Comparison of ENCODE assay signal across 19 mouse cellular contexts in the genomic region with DNA sequence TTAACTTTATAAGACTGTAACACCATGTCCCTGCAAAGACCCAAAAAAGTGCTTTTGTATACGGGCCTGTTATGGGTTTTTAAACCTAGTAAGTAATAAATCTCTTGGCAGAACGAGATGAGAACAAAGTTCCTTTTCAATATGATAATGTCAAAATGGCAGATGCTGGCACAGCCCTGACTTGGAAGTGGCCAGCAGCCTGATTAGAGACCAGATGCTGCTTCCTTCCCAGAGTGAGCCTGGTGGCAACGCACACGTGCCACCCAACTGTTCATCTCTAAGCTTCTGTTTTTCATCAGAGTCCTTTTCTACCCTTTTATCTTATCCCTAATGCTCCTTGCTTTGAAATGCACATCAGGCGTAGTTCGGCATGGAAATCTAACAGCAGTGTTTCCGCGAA. TPM values are rescaled to one million over a fixed set of nuclear protein-coding genes. Genes with fewer than 3 reads are reported as not detected.
A peak's percentile ranks its signal among the peaks of the same experiment; 100 is the strongest.
DNase-seq lines count a peak whose midpoint lies in the region; ATAC-seq and TF ChIP-seq lines count a peak whose summit lies in the region.
"Had no signal": no experiment of that assay in that cellular context is flagged by ENCODE, and none has a peak within 500 bp of the region (broad histone marks: within the 10 kb centered on the region; RNA-seq: fewer than 3 reads in every experiment).

No protein-coding gene starts in this region.

- no peaks in the 10 kb centered on the region for H3K27me3 ChIP-seq in kidney, embryonic 15.5 days
- H3K27me3 ChIP-seq in forebrain, embryonic 12.5 days: no peaks in the 10 kb centered on the region
- no peaks in the 10 kb centered on the region for H3K27me3 ChIP-seq in midbrain, embryonic 15.5 days (replicated peaks)
- H3K27me3 ChIP-seq: limb, embryonic 15.5 days; stomach, embryonic 15.5 days had no signal

- no peak for ATAC-seq in kidney, embryonic 15.5 days (replicated peaks; ENCODE audit: low FRiP score)
- ATAC-seq in forebrain, embryonic 12.5 days (ENCODE audit: low FRiP score): peak; percentile 27; the same call in 1 of the 2 replicates
- ATAC-seq in midbrain, embryonic 15.5 days (replicated peaks): 0 out of 2 replicates have a peak, but pooled peaks have one; percentile 35
- ATAC-seq: activated CD4-positive, CD25-positive, alpha-beta regulatory T cell, adult 4 months; inflammation-experienced regulatory T-cells, adult 6 months had no signal

- TF ChIP-seq CTCF in brain, embryonic 14.5 days (IDR thresholded peaks at IDR 0.05; ENCODE audit: borderline replicate concordance, extremely low read depth, insufficient read depth, insufficient read length): no peak

- no peak overlapping the region for H3K9ac ChIP-seq in kidney, embryonic 15.5 days
- H3K9ac ChIP-seq in forebrain, embryonic 12.5 days: no peak overlapping the region
- H3K9ac ChIP-seq in midbrain, embryonic 15.5 days: no peak overlapping the region
- H3K9ac ChIP-seq: limb, embryonic 15.5 days; stomach, embryonic 15.5 days had no signal

- no peaks in the 10 kb centered on the region for H3K9me3 ChIP-seq in kidney, embryonic 15.5 days (replicated peaks)
- H3K9me3 ChIP-seq in forebrain, embryonic 12.5 days: no peaks in the 10 kb centered on the region
- H3K9me3 ChIP-seq in midbrain, embryonic 15.5 days: no peaks in the 10 kb centered on the region
- H3K9me3 ChIP-seq: limb, embryonic 15.5 days; stomach, embryonic 15.5 days had no signal

- H3K27ac ChIP-seq in kidney, embryonic 15.5 days: no peak overlapping the region
- peak overlapping the region; percentile 88 for H3K27ac ChIP-seq in forebrain, embryonic 12.5 days
- H3K27ac ChIP-seq in midbrain, embryonic 15.5 days: no peak overlapping the region
- H3K27ac ChIP-seq: limb, embryonic 15.5 days; macrophage; stomach, embryonic 15.5 days had no signal

- no peak overlapping the region for H3K4me2 ChIP-seq in kidney, embryonic 15.5 days
- no peak overlapping the region for H3K4me2 ChIP-seq in forebrain, embryonic 12.5 days
- H3K4me2 ChIP-seq in midbrain, embryonic 15.5 days: no peak overlapping the region
- H3K4me2 ChIP-seq: limb, embryonic 15.5 days; stomach, embryonic 15.5 days had no signal

- 78% methylated on average over 8 of the region's 8 CpGs for WGBS in kidney, embryonic 15.5 days
- WGBS in forebrain, embryonic 12.5 days: 38% methylated on average over 8 of the region's 8 CpGs
- 28% methylated on average over 8 of the region's 8 CpGs for WGBS in midbrain, embryonic 15.5 days

- H3K4me3 ChIP-seq in kidney, embryonic 15.5 days (replicated peaks): no peak overlapping the region
- H3K4me3 ChIP-seq in forebrain, embryonic 12.5 days (replicated peaks): no peak overlapping the region
- H3K4me3 ChIP-seq in midbrain, embryonic 15.5 days: no peak overlapping the region
- H3K4me3 ChIP-seq: limb, embryonic 15.5 days; myocyte; stomach, embryonic 15.5 days had no signal

- peak; percentile 25 for DNase-seq in kidney, adult 9 months
- DNase-seq in brain, embryonic 14.5 days (ENCODE audit: low read depth): peak; percentile 84
- DNase-seq in urinary bladder, adult 2 months (ENCODE audit: low spot score): no peak
- no peak for DNase-seq in kidney, postnatal 14 days
- DNase-seq: cerebellum, adult 18-20 months; gastrocnemius, postnatal 10 days; kidney, postnatal 36 days; lung, adult 18-20 months had no signal

- H3K36me3 ChIP-seq in kidney, embryonic 15.5 days: no peaks in the 10 kb centered on the region
- H3K36me3 ChIP-seq in forebrain, embryonic 12.5 days (replicated peaks): no peaks in the 10 kb centered on the region
- H3K36me3 ChIP-seq in midbrain, embryonic 15.5 days (replicated peaks): no peaks in the 10 kb centered on the region
- H3K36me3 ChIP-seq: limb, embryonic 15.5 days; stomach, embryonic 15.5 days had no signal

- TF ChIP-seq POLR2A in brain, embryonic 14.5 days (IDR thresholded peaks at IDR 0.05; ENCODE audit: borderline replicate concordance, extremely low read depth, insufficient read depth, insufficient read length, poor library complexity, severe bottlenecking): no peak

- H3K4me1 ChIP-seq in kidney, embryonic 15.5 days: 0 out of 2 replicates have a peak, but pooled peaks cover 10% of the 10 kb centered on the region
- peaks cover 34% of the 10 kb centered on the region for H3K4me1 ChIP-seq in forebrain, embryonic 12.5 days
- peaks cover 26% of the 10 kb centered on the region for H3K4me1 ChIP-seq in midbrain, embryonic 15.5 days
- H3K4me1 ChIP-seq: stomach, embryonic 15.5 days had no signal

RNA-seq across cellular contexts. Expression of gene Rag2, which starts 33.2 kb away (rescaled TPM):
- 0.10 TPM in 1 of 2 replicates, not detected in the other for polyA plus RNA-seq in kidney, embryonic 15.5 days (2015; fragmentation: Nextera tagmentation; extraction: Ambion mirVana)
- polyA plus RNA-seq in brain, embryonic 14.5 days (2012; rRNA removed): 0.03 TPM in 1 of 2 replicates, not detected in the other
- polyA plus RNA-seq in forebrain, embryonic 12.5 days (2016; fragmentation: Nextera tagmentation; extraction: Ambion mirVana): not detected in 2 replicates
- polyA plus RNA-seq in midbrain, embryonic 15.5 days (2015; fragmentation: Nextera tagmentation; extraction: Ambion mirVana): not detected in 2 replicates
- 0.04 and 0.06 TPM in 2 replicates for polyA plus RNA-seq in urinary bladder, adult 2 months (2012; rRNA removed)
- polyA plus RNA-seq: activated CD4-positive, CD25-positive, alpha-beta regulatory T cell, adult 4 months; embryonic facial prominence, embryonic 11.5 days; inflammation-experienced regulatory T-cells, adult 6 months; limb, embryonic 15.5 days; macrophage; myocyte; small intestine, adult 2 months had no signal

RNA-seq across cellular contexts. Expression of gene Rag1, which starts 57.9 kb away (rescaled TPM):
- polyA plus RNA-seq in kidney, embryonic 15.5 days (2015; fragmentation: Nextera tagmentation; extraction: Ambion mirVana): 0.05 and 0.06 TPM in 2 replicates
- polyA plus RNA-seq in brain, embryonic 14.5 days (2012; rRNA removed): 0.11 and 0.16 TPM in 2 replicates
- polyA plus RNA-seq in forebrain, embryonic 12.5 days (2016; fragmentation: Nextera tagmentation; extraction: Ambion mirVana): 0.04 and 0.14 TPM in 2 replicates
- 0.10 and 0.15 TPM in 2 replicates for polyA plus RNA-seq in midbrain, embryonic 15.5 days (2015; fragmentation: Nextera tagmentation; extraction: Ambion mirVana)
- not detected in 2 replicates for polyA plus RNA-seq in urinary bladder, adult 2 months (2012; rRNA removed)
- polyA plus RNA-seq: activated CD4-positive, CD25-positive, alpha-beta regulatory T cell, adult 4 months; inflammation-experienced regulatory T-cells, adult 6 months; macrophage; myocyte; small intestine, adult 2 months had no signal

RNA-seq across cellular contexts. Expression of gene B230118H07Rik, which starts 58.0 kb away (rescaled TPM):
- polyA plus RNA-seq in kidney, embryonic 15.5 days (2015; fragmentation: Nextera tagmentation; extraction: Ambion mirVana): 58.6 and 58.7 TPM in 2 replicates
- polyA plus RNA-seq in brain, embryonic 14.5 days (2012; rRNA removed): 19.1 and 20.2 TPM in 2 replicates
- polyA plus RNA-seq in forebrain, embryonic 12.5 days (2016; fragmentation: Nextera tagmentation; extraction: Ambion mirVana): 51.7 and 59.1 TPM in 2 replicates
- polyA plus RNA-seq in midbrain, embryonic 15.5 days (2015; fragmentation: Nextera tagmentation; extraction: Ambion mirVana): 42.6 and 46.4 TPM in 2 replicates
- 44.8 and 54.1 TPM in 2 replicates for polyA plus RNA-seq in urinary bladder, adult 2 months (2012; rRNA removed)

Comparison
In these comparisons a context has a peak if more than half of its experiments do, and no peak if none do; other contexts are left out.
1. DNase-seq: peak in kidney, adult 9 months (single experiment) and brain, embryonic 14.5 days (single experiment); none in urinary bladder, adult 2 months (single experiment) and kidney, postnatal 14 days (single experiment).